Mouse (Mus musculus) forebrain, embryonic 16.5 days (tissue): ENCODE results near the gene Fto. TPM values are rescaled to one million over a fixed set of nuclear protein-coding genes. Genes with fewer than 3 reads are reported as not detected.

Source experiments
- ATAC-seq: fragments of 200-750 bp; cut with Nextera tagmentation; 2 replicates; pipeline ENCODE4 v1.8.0; 2017; ENCODE audit warnings: mild to moderate bottlenecking, moderate library complexity
- H3K27ac ChIP-seq: fragments of 300-500 bp; sonication (generic); 2 replicates; pipeline ENCODE4 v1.5.1; 2014; ENCODE audit warnings: low read length, control low read depth
- H3K27me3 ChIP-seq: fragments of 300-500 bp; sonication (generic); replicated peaks from 2 replicates; pipeline ENCODE4 v1.6.1; 2014; ENCODE audit warnings: low read length; ENCODE audit not compliant: control insufficient read depth, insufficient read depth
- H3K36me3 ChIP-seq: fragments of 300-500 bp; sonication (generic); 2 replicates; pipeline ENCODE4 v1.6.1; 2014; ENCODE audit not compliant: control insufficient read depth, insufficient read depth
- H3K4me1 ChIP-seq: fragments of 300-500 bp; sonication (generic); replicated peaks from 2 replicates; pipeline ENCODE4 v1.6.1; 2014; ENCODE audit warnings: low read length; ENCODE audit not compliant: control insufficient read depth, insufficient read depth
- H3K4me2 ChIP-seq: fragments of 300-500 bp; sonication (generic); 2 replicates; pipeline ENCODE4 v1.6.1; 2014; ENCODE audit warnings: mild to moderate bottlenecking, low read length, control low read depth
- H3K4me3 ChIP-seq: fragments of 300-500 bp; sonication (generic); replicated peaks from 2 replicates; pipeline ENCODE4 v1.5.1; 2014; ENCODE audit warnings: mild to moderate bottlenecking, low read length, control low read depth
- H3K9ac ChIP-seq: fragments of 300-500 bp; sonication (generic); replicated peaks from 2 replicates; pipeline ENCODE4 v1.6.1; 2014; ENCODE audit warnings: low read depth, low read length, control low read depth
- H3K9me3 ChIP-seq: fragments of 300-500 bp; sonication (generic); 2 replicates; pipeline ENCODE4 v1.6.1; 2016; ENCODE audit warnings: low read length; ENCODE audit not compliant: control insufficient read depth
- WGBS: fragments of 180-500 bp; shearing (Covaris S2); extraction: QIAGEN DNeasy Blood & Tissue Kit; methylation state at CpG from one replicate; pipeline ENCODE4 v1.1.7; 2014; 5-methylcytosine and 5-hydroxymethylcytosine counted together
- polyA plus RNA-seq: library from polyadenylated mRNA; unstranded; fragments of >200 nt; fragmentation: Nextera tagmentation; extraction: Ambion mirVana; gene quantifications from 2 replicates; pipeline ENCODE4 v1.2.1, GENCODE M21; 2015

Gene Fto
- polyA plus RNA-seq, 1 experiment from 2014 or later, result 132 TPM

DNA sequence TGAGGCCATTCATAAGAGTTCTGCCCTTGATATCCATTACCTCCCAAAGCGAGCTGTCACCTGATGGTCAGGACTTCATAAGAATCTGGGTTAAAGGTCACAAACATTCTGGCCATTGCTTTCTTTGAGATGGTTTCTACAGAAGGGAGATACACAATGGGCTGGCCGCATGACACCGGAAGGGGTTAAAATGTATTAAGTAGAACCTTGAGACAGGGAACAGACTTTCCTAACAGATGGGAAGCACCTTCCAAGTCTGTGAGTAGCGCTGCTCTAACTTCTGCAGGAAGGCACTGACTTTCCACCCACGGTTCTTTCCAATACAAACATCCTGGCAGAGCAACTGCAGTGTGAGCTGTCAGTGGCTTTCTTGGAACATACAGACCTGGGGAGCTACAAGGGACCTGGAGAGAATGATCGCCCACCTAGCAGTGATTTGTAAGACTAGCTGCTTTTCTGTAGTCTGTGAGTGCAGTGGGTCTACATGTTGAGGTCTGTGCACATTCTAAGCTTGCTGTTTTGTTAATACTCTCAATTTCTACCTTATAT is 161.5 kb downstream of the Fto start:
- Histone ChIP-seq H3K36me3 (no peaks in the 10 kb centered on the region), H3K27ac (no peak overlapping the region), H3K4me1 (no peaks in the 10 kb centered on the region), H3K9me3 (no peaks in the 10 kb centered on the region), H3K4me2 (no peak overlapping the region), H3K4me3 (no peak overlapping the region), H3K9ac (no peak overlapping the region), H3K27me3 (no peaks in the 10 kb centered on the region)
- WGBS, result 90% methylated on average over 6 of the region's 6 CpGs
- ATAC-seq, result no peak

DNA sequence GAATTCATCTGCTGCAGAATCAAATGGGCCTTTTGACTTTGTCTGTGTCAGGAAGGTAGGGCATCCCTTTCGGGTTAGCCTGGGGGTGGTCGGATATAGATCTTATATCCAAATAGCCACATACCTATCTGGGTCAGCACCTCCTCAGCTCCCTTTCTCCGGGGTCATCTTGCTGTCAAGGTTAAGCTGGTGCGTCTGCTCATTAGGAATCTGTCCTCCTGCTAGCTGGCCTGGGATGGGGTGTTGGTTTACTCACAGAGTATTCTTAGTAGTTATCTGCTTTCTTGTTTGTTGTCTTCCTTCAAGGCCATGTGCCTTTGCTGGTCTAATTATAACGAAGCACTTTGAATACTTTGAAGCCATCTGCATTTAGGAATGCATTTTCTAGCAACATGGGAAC is 163.7 kb downstream of the Fto start:
- Histone ChIP-seq H3K9ac (no peak overlapping the region), H3K36me3 (no peaks in the 10 kb centered on the region), H3K4me1 (no peaks in the 10 kb centered on the region), H3K4me2 (no peak overlapping the region), H3K27me3 (no peaks in the 10 kb centered on the region), H3K4me3 (no peak overlapping the region), H3K27ac (no peak overlapping the region), H3K9me3 (no peaks in the 10 kb centered on the region)
- 90% methylated on average over 5 of the region's 5 CpGs for WGBS
- ATAC-seq, result no peak

DNA sequence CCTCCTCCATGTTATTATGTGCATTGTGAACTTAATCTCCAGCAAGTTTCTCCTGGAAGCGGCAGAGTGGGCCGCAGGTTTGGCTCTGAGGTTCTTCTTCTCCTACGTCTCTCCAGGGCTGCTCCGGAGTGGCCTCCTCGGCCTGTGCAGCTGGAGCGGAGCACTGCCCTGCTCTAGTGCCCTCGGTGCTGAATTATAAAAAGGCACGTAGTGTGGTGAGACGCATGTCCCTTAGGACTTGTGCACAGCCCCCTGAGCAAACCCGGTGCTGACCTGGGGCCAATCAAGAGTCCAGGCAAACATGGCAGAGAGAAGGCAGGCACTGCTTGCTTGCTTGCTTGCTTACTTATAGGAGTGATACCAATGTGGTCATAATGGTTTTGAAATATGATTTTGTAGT is 164.1 kb downstream of the Fto start:
- no peaks in the 10 kb centered on the region for H3K27me3 ChIP-seq
- H3K9me3 ChIP-seq, result no peaks in the 10 kb centered on the region
- ATAC-seq, result no peak
- H3K27ac ChIP-seq, result no peak overlapping the region
- no peaks in the 10 kb centered on the region for H3K4me1 ChIP-seq
- WGBS, result 93% methylated on average over 10 of the region's 10 CpGs
- no peak overlapping the region for H3K9ac ChIP-seq
- no peak overlapping the region for H3K4me3 ChIP-seq
- no peak overlapping the region for H3K4me2 ChIP-seq
- H3K36me3 ChIP-seq, result no peaks in the 10 kb centered on the region

DNA sequence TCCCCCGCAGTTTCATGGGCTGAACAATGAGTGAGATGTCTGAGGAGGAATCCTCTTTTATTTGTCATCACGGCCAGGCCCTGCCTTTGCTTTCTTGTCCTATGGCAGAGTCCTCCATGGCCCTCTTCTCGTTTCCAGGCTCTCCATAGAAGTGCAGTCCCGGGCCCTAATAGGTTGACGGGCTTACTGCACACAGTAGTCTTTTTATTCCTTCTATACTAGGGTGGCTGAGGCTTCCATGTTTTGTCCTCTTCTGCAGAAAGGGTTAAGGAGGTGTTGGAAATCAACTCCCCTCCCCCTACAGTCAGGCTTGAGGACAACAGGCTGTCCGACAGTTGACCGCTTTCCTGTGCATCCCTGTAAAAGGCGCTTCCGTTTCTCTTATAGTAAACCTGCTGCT is 169.2 kb downstream of the Fto start:
- Histone ChIP-seq H3K9ac (no peak overlapping the region), H3K27me3 (no peaks in the 10 kb centered on the region), H3K27ac (no peak overlapping the region), H3K9me3 (no peaks in the 10 kb centered on the region), H3K4me3 (no peak overlapping the region), H3K4me1 (no peaks in the 10 kb centered on the region), H3K4me2 (no peak overlapping the region), H3K36me3 (no peaks in the 10 kb centered on the region)
- no peak for ATAC-seq
- 72% methylated on average over 9 of the region's 9 CpGs for WGBS

DNA sequence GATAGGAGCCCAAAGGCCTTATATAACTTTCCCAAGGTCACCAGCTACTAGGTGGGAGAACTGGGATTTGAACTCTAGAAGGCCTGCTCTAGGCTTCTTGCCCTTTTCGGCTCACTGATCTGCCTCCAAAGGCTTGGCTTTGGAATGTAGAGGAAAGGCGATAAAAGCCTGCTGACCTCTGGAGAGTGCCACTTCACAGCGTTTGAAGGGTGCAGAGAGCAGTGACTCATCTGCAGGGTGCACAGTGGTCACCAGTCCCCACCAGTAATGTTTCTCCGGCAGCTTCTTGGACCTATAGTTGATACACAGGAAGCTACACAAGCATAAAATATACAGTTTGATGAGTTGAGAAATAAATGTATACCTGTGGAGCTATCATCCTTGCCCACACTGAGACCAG is 173.1 kb downstream of the Fto start:
- Histone ChIP-seq H3K9me3 (no peaks in the 10 kb centered on the region), H3K36me3 (no peaks in the 10 kb centered on the region), H3K9ac (no peak overlapping the region), H3K4me2 (no peak overlapping the region), H3K4me3 (no peak overlapping the region), H3K27me3 (no peaks in the 10 kb centered on the region), H3K4me1 (no peaks in the 10 kb centered on the region), H3K27ac (no peak overlapping the region)
- WGBS, result 90% methylated on average over 4 of the region's 4 CpGs
- ATAC-seq, result no peak

DNA sequence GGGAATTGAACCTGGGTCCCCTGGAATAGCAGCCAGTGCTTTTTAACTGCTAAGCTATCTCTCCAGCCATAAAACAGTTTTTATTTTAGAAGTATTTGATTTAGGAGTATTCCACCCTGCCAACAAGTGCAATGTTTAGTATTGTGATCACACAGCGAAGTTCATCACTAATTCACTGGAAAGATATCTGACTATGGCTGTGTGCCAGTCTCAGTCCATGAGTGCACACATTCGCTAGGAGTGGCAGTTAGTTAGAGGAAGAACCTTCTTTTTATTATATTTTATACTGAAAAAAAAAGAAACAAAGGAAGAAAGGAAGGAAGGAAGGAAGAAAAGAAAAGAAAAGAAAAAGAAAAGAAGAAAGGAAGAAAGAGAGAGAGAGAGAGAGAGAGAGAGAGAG is 174.1 kb downstream of the Fto start:
- H3K4me1 ChIP-seq, result no peaks in the 10 kb centered on the region
- ATAC-seq, result no peak
- no peak overlapping the region for H3K4me2 ChIP-seq
- no peak overlapping the region for H3K27ac ChIP-seq
- no peaks in the 10 kb centered on the region for H3K36me3 ChIP-seq
- H3K9ac ChIP-seq, result no peak overlapping the region
- H3K9me3 ChIP-seq, result no peaks in the 10 kb centered on the region
- no peaks in the 10 kb centered on the region for H3K27me3 ChIP-seq
- WGBS, result 64% methylated on average over 2 of the region's 2 CpGs
- H3K4me3 ChIP-seq, result no peak overlapping the region

DNA sequence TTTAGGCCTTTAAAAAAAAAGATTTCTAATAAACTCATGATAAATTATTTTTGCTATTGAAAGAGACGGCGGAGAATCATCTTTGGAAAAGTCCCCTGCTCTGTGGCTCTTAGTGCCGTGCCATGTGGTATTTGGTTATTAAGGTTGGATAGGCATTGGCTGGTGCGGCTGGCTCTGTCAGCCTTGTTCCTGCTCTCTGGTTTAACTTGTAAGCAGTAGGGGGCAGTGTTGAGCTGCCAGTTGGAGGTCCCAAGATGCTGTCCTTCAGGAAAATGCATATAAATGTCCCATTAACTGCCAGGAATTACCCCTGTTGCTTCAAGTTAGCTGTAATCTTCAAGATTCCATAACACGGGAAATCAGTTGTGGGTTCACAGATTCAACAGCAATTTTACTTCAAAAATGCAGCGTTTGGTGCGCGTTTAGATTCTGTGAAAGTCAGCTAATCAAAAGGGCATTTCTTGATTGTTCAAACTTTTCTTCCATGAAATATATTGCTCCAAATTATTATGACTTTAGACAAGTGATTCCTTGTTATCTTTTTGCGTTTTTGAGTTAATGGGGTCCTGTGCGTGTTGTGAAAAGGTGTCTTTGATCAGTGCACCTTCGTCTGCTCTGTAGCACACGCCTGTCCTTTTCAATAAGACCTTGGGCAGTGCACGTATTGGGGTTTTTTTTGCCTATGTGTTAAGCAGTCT is 174.9 kb downstream of the Fto start:
- no peak overlapping the region for H3K27ac ChIP-seq
- ATAC-seq, result peak; percentile 49; the same call in 1 of the 2 replicates

DNA sequence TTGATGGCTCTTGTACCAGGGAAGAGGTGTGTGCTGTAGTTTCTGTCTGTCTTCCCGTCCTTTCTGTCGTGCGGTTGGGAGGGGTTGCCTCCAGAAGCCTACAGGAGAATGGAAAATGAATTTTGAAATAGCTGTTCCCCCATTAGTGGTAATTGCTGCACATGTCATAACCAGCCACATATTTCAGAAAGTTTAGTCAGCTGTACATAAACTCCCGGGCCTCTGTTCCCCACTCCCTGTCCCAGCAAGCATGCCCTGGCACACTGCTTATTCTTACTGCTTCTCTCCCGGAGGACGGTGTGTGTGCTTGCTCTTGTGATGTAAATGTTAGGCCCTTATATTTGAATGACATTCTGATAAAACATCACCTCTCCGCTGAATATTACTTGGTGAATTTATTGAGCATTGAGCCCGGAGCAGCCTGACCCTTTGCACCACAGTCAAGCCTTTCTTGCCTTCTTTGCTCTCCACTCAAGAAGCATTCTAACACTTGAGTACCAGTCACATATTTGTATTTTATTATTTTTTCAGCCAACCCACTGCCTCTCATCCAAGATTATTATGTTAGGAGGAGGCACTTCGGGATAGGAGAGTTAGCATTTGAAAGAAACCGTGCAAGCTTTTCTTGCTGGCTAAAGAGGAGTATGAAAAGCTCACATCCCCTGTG is 175.6 kb downstream of the Fto start:
- Histone ChIP-seq H3K4me2 (no peak overlapping the region), H3K4me3 (no peak overlapping the region), H3K4me1 (no peaks in the 10 kb centered on the region), H3K9me3 (no peaks in the 10 kb centered on the region), H3K27ac (no peak overlapping the region), H3K36me3 (no peaks in the 10 kb centered on the region), H3K27me3 (no peaks in the 10 kb centered on the region), H3K9ac (no peak overlapping the region)
- 68% methylated on average over 10 of the region's 10 CpGs for WGBS
- ATAC-seq, result no peak

More for the DNA sequence above, 174.9 kb downstream of the Fto start:
- no peaks in the 10 kb centered on the region for H3K9me3 ChIP-seq
- H3K36me3 ChIP-seq, result no peaks in the 10 kb centered on the region
- no peaks in the 10 kb centered on the region for H3K4me1 ChIP-seq
- H3K4me3 ChIP-seq, result no peak overlapping the region
- H3K27me3 ChIP-seq, result no peaks in the 10 kb centered on the region
- WGBS, result 54% methylated on average over 13 of the region's 13 CpGs
- H3K4me2 ChIP-seq, result no peak overlapping the region
- no peak overlapping the region for H3K9ac ChIP-seq

DNA sequence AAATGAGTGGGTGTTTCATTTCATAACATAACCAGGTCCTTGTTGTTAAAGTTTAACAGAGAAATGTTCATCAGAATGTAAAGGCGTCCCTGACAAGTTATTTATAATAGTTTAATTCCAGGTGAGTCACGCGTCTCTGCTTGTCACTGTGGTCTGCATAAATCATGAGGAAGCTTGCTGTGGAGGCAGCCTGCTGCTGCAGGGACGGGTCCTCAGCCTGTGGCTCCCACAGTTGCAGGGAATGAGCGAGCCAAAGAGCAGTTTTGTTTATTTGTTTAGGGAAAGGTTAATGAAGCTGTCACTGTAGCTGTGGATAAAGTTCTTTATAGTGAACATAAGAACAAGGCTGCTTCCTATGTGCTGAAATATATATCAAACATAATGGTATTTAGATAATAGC is 176.7 kb downstream of the Fto start:
- H3K27ac ChIP-seq, result no peak overlapping the region
- no peak overlapping the region for H3K4me3 ChIP-seq
- WGBS, result 76% methylated on average over 5 of the region's 5 CpGs
- H3K4me1 ChIP-seq, result no peaks in the 10 kb centered on the region
- H3K9ac ChIP-seq, result no peak overlapping the region
- no peaks in the 10 kb centered on the region for H3K36me3 ChIP-seq
- H3K4me2 ChIP-seq, result no peak overlapping the region
- no peaks in the 10 kb centered on the region for H3K27me3 ChIP-seq
- no peaks in the 10 kb centered on the region for H3K9me3 ChIP-seq
- ATAC-seq, result no peak
